Mouse (Mus musculus) bone marrow, adult 2 months (tissue): ENCODE measurements around the gene Adra2b.

Experiments used
- CTCF ChIP-seq: fragments of 200-500 bp; IDR thresholded peaks from 2 replicates; pipeline ENCODE4 v1.5.1; 2011; ENCODE audit warnings: low read length, control low read depth; ENCODE audit not compliant: control insufficient read depth, insufficient read depth
- POLR2A ChIP-seq: fragments of 200-500 bp; IDR thresholded peaks from 2 replicates; pipeline ENCODE4 v1.6.1; 2011; ENCODE audit warnings: low read depth, mild to moderate bottlenecking, control low read depth, low read length, borderline replicate concordance; ENCODE audit not compliant: control insufficient read depth

- TF ChIP-seq POLR2A, result no peak
- TF ChIP-seq CTCF, result peak; percentile 83
Observed at GRCm38 (mm10) chr2:127362459-127363281, at the start of gene Adra2b.
